Mouse (Mus musculus): Measurements from ENCODE around the gene Gm45716.
A peak's percentile ranks its signal among the peaks of the same experiment; 100 is the strongest.

Gene Gm45716

GRCm38 (mm10) chr11:90284079-90284478, 96.6 kb downstream of the Gm45716 start:
- DNase-seq (ENCODE audit: low read depth) = no peak

DNA sequence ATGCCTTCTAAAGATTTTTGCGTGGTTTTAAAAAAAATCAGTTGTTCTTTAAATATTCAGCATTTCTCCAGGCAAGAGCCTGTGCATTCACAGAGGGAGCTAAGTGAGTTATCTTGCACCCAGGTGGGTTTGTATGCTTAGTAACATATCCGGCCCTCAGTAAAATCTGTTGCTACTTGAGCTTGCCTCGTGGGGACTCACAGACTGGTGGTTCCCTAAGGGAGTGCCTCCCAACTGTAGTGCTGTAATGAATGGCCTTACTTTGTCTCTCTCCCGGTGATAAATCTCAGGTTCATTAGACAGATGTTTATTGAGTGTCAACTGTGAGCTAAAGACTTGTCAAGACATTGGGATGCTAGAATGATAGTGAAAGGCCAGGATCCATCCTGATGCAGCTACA, 97.1 kb downstream of the Gm45716 start:
- no peak for DNase-seq (ENCODE audit: low read depth)

- peak; percentile 9 for DNase-seq (ENCODE audit: low read depth)
Observed at GRCm38 (mm10) chr11:90286550-90287154, 99.2 kb downstream of the Gm45716 start.

DNA sequence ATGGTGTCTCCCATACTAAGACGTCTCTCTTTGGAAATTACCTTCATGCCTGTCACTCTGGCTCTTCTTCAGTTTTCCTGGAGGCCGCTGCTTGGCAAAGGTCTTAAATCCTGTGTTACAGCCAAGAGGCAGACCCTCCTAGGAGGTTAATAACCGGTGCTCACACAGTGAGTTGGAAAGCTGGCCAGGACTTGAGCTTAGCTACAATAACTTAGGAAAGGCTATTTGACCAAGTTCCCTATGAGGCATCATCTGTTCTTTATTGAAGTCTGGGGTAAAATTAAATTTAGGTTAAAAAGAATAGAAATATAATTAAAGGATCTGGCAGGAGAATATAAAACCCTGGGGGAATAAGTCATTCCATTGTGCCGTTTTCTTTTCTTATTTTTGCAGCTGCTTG, 103.7 kb downstream of the Gm45716 start:
- DNase-seq (ENCODE audit: low read depth) = no peak

- peak; percentile 39 for DNase-seq (ENCODE audit: low read depth)
Observed at GRCm38 (mm10) chr11:90292766-90293165, 105.3 kb downstream of the Gm45716 start.

DNA sequence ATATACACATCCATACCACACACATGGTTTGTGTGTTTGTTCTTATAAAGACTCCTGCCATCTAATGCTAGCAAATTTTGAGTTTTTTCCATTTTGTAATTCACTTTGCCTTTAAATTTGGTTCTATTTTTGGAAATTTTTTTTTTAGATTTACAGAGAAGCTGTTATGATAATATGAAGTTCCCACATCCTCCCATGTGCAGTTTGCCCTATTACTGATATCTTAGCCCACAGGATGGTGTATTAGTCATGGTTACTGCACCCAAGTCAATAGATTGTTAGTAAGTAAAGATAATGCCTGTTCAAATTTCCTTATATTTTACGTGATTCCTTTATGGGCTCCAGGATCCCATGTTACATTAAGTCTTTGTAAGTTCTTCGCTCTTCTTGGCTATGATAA, 107.1 kb downstream of the Gm45716 start:
- DNase-seq (ENCODE audit: low read depth) = no peak
